Mouse (Mus musculus): ENCODE results near the gene C1rl. TPM values are rescaled to one million over a fixed set of nuclear protein-coding genes. Genes with fewer than 3 reads are reported as not detected.

Gene C1rl
- total RNA-seq, 2 experiments from 2014 or later, result 0.22 to 0.38 TPM

Other genes starting within 250 kb of the C1rl start
- 1 to 10 TPM; 1.7 to 2.2 TPM for gene Cd163, start 188.5 kb upstream of the C1rl start, total RNA-seq (2021)
- gene Pex5, start 78.0 kb upstream of the C1rl start, total RNA-seq (2021), result 10 to 100 TPM; 54.2 to 57.3 TPM
- 100 to 1,000 TPM; 269 to 293 TPM for gene Clstn3, start 28.3 kb upstream of the C1rl start, total RNA-seq (2021)
- gene C1ra, start 19.3 kb downstream of the C1rl start, total RNA-seq (2021), result 1 to 10 TPM; 1.2 TPM
- 1 to 10 TPM in 1 of 2 experiments, under 1 TPM in 1; 0.84 to 1.6 TPM for gene C1s1, start 49.2 kb downstream of the C1rl start, total RNA-seq (2021)
- gene C1rb, start 77.2 kb downstream of the C1rl start, total RNA-seq (2021), result under 1 TPM in 1 of 2 experiments, not detected in 1; 0.20 TPM
- gene C1s2, start 143.0 kb downstream of the C1rl start, total RNA-seq (2021), result under 1 TPM; 0.40 to 0.41 TPM
- 10 to 100 TPM; 25.2 to 29.2 TPM for gene Lpcat3, start 169.9 kb downstream of the C1rl start, total RNA-seq (2021)
- 10 to 100 TPM; 52.6 to 58.2 TPM for gene Emg1, start 219.1 kb downstream of the C1rl start, total RNA-seq (2021)
- gene Phb2, start 219.2 kb downstream of the C1rl start, total RNA-seq (2021), result 100 to 1,000 TPM; 115 to 123 TPM
- 1 to 10 TPM; 4.1 to 4.6 TPM for gene Ptpn6, start 245.6 kb downstream of the C1rl start, total RNA-seq (2021)
- 100 to 1,000 TPM; 358 to 368 TPM for gene Grcc10, start 248.3 kb downstream of the C1rl start, total RNA-seq (2021)

All from layer of hippocampus, adult 18-20 months (tissue).